Mouse (Mus musculus) liver, embryonic 14.5 days (tissue): ENCODE measurements around the gene Kmt5a. TPM values are rescaled to one million over a fixed set of nuclear protein-coding genes. Genes with fewer than 3 reads are reported as not detected.
A peak's percentile ranks its signal among the peaks of the same experiment; 100 is the strongest.

Experiments
- ATAC-seq: fragments of 200-750 bp; cut with Nextera tagmentation; 2 replicates; pipeline ENCODE4 v1.8.0; 2017; ENCODE audit warnings: moderate number of reproducible peaks, mild to moderate bottlenecking, moderate library complexity; ENCODE audit not compliant: insufficient read depth
- DNase-seq, 3 experiments: peaks; one replicate each; pipeline ENCODE4 v3.0.0-alpha.2; 2012 to 2013; ENCODE audit warnings: low read depth in 3 of 3, low spot score in 3 of 3
- H3K27ac ChIP-seq: fragments of 300-500 bp; sonication (generic); 2 replicates; pipeline ENCODE4 v1.5.1; 2014; ENCODE audit warnings: moderate library complexity, mild to moderate bottlenecking, control low read depth, inconsistent platforms
- H3K27me3 ChIP-seq: fragments of 300-500 bp; sonication (generic); 2 replicates; pipeline ENCODE4 v1.6.1; 2014; ENCODE audit warnings: mild to moderate bottlenecking, low read length, moderate library complexity; ENCODE audit not compliant: control insufficient read depth, insufficient read depth
- H3K36me3 ChIP-seq: fragments of 300-500 bp; sonication (generic); replicated peaks from 2 replicates; pipeline ENCODE4 v1.6.1; 2014; ENCODE audit warnings: low read depth; ENCODE audit not compliant: control insufficient read depth, insufficient read depth
- H3K4me1 ChIP-seq, 2 experiments: fragments of 200-500 bp in 1 of 2; fragments of 300-500 bp in 1 of 2; sonication (generic) in 1 of 2; replicated peaks; 2 replicates each; pipeline ENCODE4 v1.6.1; 2012 to 2014; ENCODE audit warnings: antibody characterized with exemption in 1 of 2, inconsistent platforms in 1 of 2, low read length in 1 of 2; ENCODE audit not compliant: control insufficient read depth in 2 of 2, insufficient read depth in 2 of 2
- H3K4me2 ChIP-seq: fragments of 300-500 bp; sonication (generic); 2 replicates; pipeline ENCODE4 v1.6.1; 2014; ENCODE audit warnings: low read depth, mild to moderate bottlenecking, control low read depth, moderate library complexity
- H3K4me3 ChIP-seq, 2 experiments: fragments of 200-500 bp in 1 of 2; fragments of 300-500 bp in 1 of 2; sonication (generic) in 1 of 2; 2 replicates each; pipeline ENCODE4 v1.5.1; 2012 to 2014; ENCODE audit warnings: low read depth in 2 of 2, low read length in 2 of 2, mild to moderate bottlenecking in 2 of 2, control low read depth in 1 of 2, inconsistent platforms in 1 of 2, moderate library complexity in 1 of 2; ENCODE audit not compliant: insufficient read depth in 1 of 2
- H3K9ac ChIP-seq: fragments of 300-500 bp; sonication (generic); replicated peaks from 2 replicates; pipeline ENCODE4 v1.6.1; 2014; ENCODE audit warnings: mild to moderate bottlenecking, control low read depth, moderate library complexity
- H3K9me3 ChIP-seq: fragments of 300-500 bp; sonication (generic); 2 replicates; pipeline ENCODE4 v1.6.1; 2016; ENCODE audit warnings: low read length, mixed read lengths; ENCODE audit not compliant: control insufficient read depth
- CTCF ChIP-seq: IDR thresholded peaks from 2 replicates; pipeline ENCODE4 v1.5.1; 2016; ENCODE audit warnings: antibody characterized with exemption, low read depth, control low read depth
- EP300 ChIP-seq: IDR thresholded peaks from 2 replicates; pipeline ENCODE4 v1.6.1; 2016; ENCODE audit warnings: antibody characterized with exemption, low read depth
- WGBS: fragments of 180-500 bp; shearing (Covaris S2); extraction: QIAGEN DNeasy Blood & Tissue Kit; methylation state at CpG from one replicate; pipeline ENCODE4 v1.1.7; 2014; ENCODE audit not compliant: insufficient replicate concordance; 5-methylcytosine and 5-hydroxymethylcytosine counted together
- polyA plus RNA-seq, 2 experiments: library from polyadenylated mRNA; depleted of rRNA in 1 of 2; stranded (reverse) in 1 of 2; unstranded in 1 of 2; fragments of >200 nt; fragmentation: Nextera tagmentation in 1 of 2; extraction: Ambion mirVana in 1 of 2; gene quantifications; 2 replicates each; pipeline versions ENCODE4 v1.2.1 to v1.2.3; 2012 to 2014

The Kmt5a gene
- polyA plus RNA-seq, 2 experiments: 51.8 to 58.6 TPM

GRCm38 (mm10) chr5:124425412-124426259, 14.1 kb upstream of the Kmt5a start, which contains the start of gene Sbno1:
TSS of gene Sbno1 (minus strand) at chr5:124426001.
- ATAC-seq (peak; percentile 87), DNase-seq (peak; percentile 90 to 93 (median 91))
- no peaks in the 10 kb centered on the region; the same call in 1 of the 2 replicates for H3K36me3 ChIP-seq
- peaks cover 12 to 16% of the 10 kb centered on the region in 2 experiments for H3K4me1 ChIP-seq
- peak within 1 kb of the TSS; percentile 87 to 97 for H3K4me3 ChIP-seq
- TF ChIP-seq CTCF: peak; percentile 63
- no peak for TF ChIP-seq EP300
- no peaks in the 10 kb centered on the region for H3K27me3 ChIP-seq
- peak within 1 kb of the TSS; percentile 95 for H3K4me2 ChIP-seq
- WGBS: 1% methylated on average over 68 of the region's 81 CpGs
- H3K9ac ChIP-seq: peak within 1 kb of the TSS; percentile 98
- peak within 1 kb of the TSS; percentile 89 for H3K27ac ChIP-seq
- no peaks in the 10 kb centered on the region for H3K9me3 ChIP-seq

- Histone ChIP-seq H3K4me2 (no peak overlapping the region), H3K4me1 (peaks cover 12 to 16% of the 10 kb centered on the region in 2 experiments), H3K27ac (no peak overlapping the region), H3K9me3 (no peaks in the 10 kb centered on the region), H3K9ac (no peak overlapping the region; the same call in 1 of the 2 replicates), H3K4me3 (peak overlapping the region in 1 of 2 experiments; percentile 97; a peak in 2 of 4 replicates), H3K27me3 (no peaks in the 10 kb centered on the region), H3K36me3 (no peaks in the 10 kb centered on the region; the same call in 1 of the 2 replicates)
- TF ChIP-seq CTCF (no peak), EP300 (no peak)
- ATAC-seq (no peak), DNase-seq (no peak)
- 77% methylated on average over 10 of the region's 10 CpGs for WGBS
Measured at GRCm38 (mm10) chr5:124426475-124427071, 13.2 kb upstream of the Kmt5a start.

- DNase-seq: no peak
Measured at GRCm38 (mm10) chr5:124432398-124433012, 7.2 kb upstream of the Kmt5a start.

GRCm38 (mm10) chr5:124433048-124433447, 6.7 kb upstream of the Kmt5a start:
- no peak overlapping the region for H3K27ac ChIP-seq

More at GRCm38 (mm10) chr5:124432398-124433012, 7.2 kb upstream of the Kmt5a start:
- H3K27me3 ChIP-seq: no peaks in the 10 kb centered on the region
- peak; percentile 68; the same call in 1 of the 2 replicates for ATAC-seq
- no peak overlapping the region for H3K9ac ChIP-seq
- H3K36me3 ChIP-seq: no peaks in the 10 kb centered on the region
- H3K4me3 ChIP-seq: no peak overlapping the region
- H3K9me3 ChIP-seq: no peaks in the 10 kb centered on the region
- no peak overlapping the region for H3K27ac ChIP-seq
- no peaks in the 10 kb centered on the region for H3K4me1 ChIP-seq
- TF ChIP-seq CTCF (peak; percentile 81), EP300 (no peak)
- no peak overlapping the region for H3K4me2 ChIP-seq

GRCm38 (mm10) chr5:124438229-124438628, 1.5 kb upstream of the Kmt5a start:
- ATAC-seq (no peak), DNase-seq (peak in 2 of 3 experiments; percentile 31)
- Histone ChIP-seq H3K4me3 (no peak overlapping the region; a peak in 1 of 4 replicates), H3K27ac (peak overlapping the region; percentile 7; the same call in 1 of the 2 replicates), H3K4me1 (peaks cover 20 to 24% of the 10 kb centered on the region in 2 experiments), H3K27me3 (no peaks in the 10 kb centered on the region), H3K4me2 (peak overlapping the region; percentile 74), H3K9me3 (no peaks in the 10 kb centered on the region), H3K9ac (no peak overlapping the region; the same call in 1 of the 2 replicates), H3K36me3 (peaks cover 2% of the 10 kb centered on the region)
- TF ChIP-seq CTCF (peak; percentile 65), EP300 (no peak)
- 67% methylated on average over 5 of the region's 5 CpGs for WGBS

More at GRCm38 (mm10) chr5:124433048-124433447, 6.7 kb upstream of the Kmt5a start:
- no peak for DNase-seq
- TF ChIP-seq EP300: no peak
- TF ChIP-seq CTCF: no peak
- no peak for ATAC-seq
- Histone ChIP-seq H3K9me3 (no peaks in the 10 kb centered on the region), H3K4me2 (no peak overlapping the region), H3K9ac (no peak overlapping the region), H3K36me3 (no peaks in the 10 kb centered on the region), H3K27me3 (no peaks in the 10 kb centered on the region), H3K4me3 (no peak overlapping the region), H3K4me1 (no peaks in the 10 kb centered on the region)
- WGBS: 45% methylated on average over 2 of the region's 2 CpGs
